Mouse (Mus musculus): Measurements from ENCODE around the gene Ephb2. TPM values are rescaled to one million over a fixed set of nuclear protein-coding genes. Genes with fewer than 3 reads are reported as not detected.

Gene Ephb2
- total and polyA plus RNA-seq, 2 experiments from 2014 or later: 15.6 to 202 TPM

DNA sequence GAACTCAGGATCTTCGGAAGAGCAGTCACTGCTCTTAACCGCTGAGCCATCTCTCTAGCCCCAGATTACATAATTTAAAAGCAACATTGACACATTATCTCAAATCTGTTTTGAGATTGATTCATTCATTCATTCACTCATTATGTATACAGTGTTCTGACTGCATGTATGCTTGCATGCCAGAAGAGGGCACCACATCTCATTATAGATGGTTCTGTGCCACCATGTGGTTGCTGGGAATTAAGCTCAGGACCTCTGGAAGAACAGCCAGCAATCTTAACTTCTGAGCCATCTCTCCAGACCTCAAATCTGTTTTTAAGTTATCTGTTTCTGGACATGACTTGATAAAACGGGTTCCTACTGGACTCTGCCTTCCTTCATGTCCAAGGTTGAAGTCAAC lies 235.9 kb downstream of the Ephb2 start:
- H3K9me3 ChIP-seq (ENCODE audit: low read length): no peaks in the 10 kb centered on the region
- peak; percentile 48 for TF ChIP-seq CTCF (IDR thresholded peaks at IDR 0.05)
- ATAC-seq (ENCODE audit: low FRiP score) (no peak), DNase-seq (ENCODE audit: low spot score) (no peak)
- 97% methylated on average over 3 of the region's 3 CpGs for WGBS
- H3K27ac ChIP-seq (ENCODE audit: low read depth, low read length): no peak overlapping the region
- H3K9ac ChIP-seq (replicated peaks; ENCODE audit: low read length, poor library complexity, severe bottlenecking): no peak overlapping the region
- peak overlapping the region; percentile 98; the same call in 1 of the 2 replicates for H3K4me3 ChIP-seq (ENCODE audit: low read depth, low read length)
- H3K27me3 ChIP-seq (ENCODE audit: insufficient read depth, low read length): no peaks in the 10 kb centered on the region
- peak overlapping the region; percentile 63 for H3K4me2 ChIP-seq (ENCODE audit: low read depth, low read length, poor library complexity, severe bottlenecking)
- no peaks in the 10 kb centered on the region for H3K36me3 ChIP-seq (ENCODE audit: insufficient read depth, low read length)
- peaks cover 4% of the 10 kb centered on the region; the same call in 1 of the 2 replicates for H3K4me1 ChIP-seq (ENCODE audit: insufficient read depth, low read length)

DNA sequence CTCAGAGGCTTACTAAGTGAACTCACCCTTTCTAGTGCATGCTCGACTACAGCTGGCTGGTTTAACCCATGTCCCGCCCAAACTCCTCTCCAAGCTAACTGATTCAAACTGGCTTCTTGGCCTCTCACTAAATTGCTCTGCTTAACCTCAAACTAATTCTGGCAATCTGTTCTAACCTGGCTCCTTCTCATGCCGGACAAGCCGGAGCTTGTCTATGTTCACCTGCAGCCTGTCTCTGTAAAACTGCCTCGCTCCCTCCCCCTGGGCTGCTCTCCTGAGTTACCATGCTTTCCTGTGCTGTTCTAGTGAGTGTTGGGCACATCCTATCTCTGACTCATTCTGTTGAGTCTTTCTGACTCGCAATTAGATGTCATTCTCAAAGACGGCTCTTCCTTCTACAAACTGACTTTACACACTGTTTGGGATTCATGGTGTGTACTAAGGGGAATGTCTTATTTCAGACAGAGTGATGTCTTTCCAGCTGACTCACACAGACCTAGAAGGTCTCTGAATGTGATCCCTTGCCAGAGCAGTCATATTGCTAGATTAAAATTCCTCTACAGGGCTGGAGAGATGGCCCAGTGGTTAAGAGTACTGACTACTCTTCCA lies 237.4 kb downstream of the Ephb2 start:
- Histone ChIP-seq H3K27ac (ENCODE audit: low read depth, low read length) (no peak overlapping the region), H3K9ac (replicated peaks; ENCODE audit: low read length, poor library complexity, severe bottlenecking) (no peak overlapping the region), H3K36me3 (ENCODE audit: insufficient read depth, low read length) (no peaks in the 10 kb centered on the region), H3K4me3 (ENCODE audit: low read depth, low read length) (no peak overlapping the region), H3K4me1 (ENCODE audit: insufficient read depth, low read length) (peaks cover 4% of the 10 kb centered on the region; the same call in 1 of the 2 replicates), H3K9me3 (ENCODE audit: low read length) (no peaks in the 10 kb centered on the region), H3K4me2 (ENCODE audit: low read depth, low read length, poor library complexity, severe bottlenecking) (no peak overlapping the region), H3K27me3 (ENCODE audit: insufficient read depth, low read length) (no peaks in the 10 kb centered on the region)
- 93% methylated on average over 7 of the region's 7 CpGs for WGBS
- no peak for DNase-seq (ENCODE audit: low spot score)
- no peak for ATAC-seq (ENCODE audit: low FRiP score)
- no peak for TF ChIP-seq CTCF (IDR thresholded peaks at IDR 0.05)

Small RNA genes lying within 50 kb of the gene (microRNA-seq; reads per million reads assigned to microRNA genes)
- gene Gm22180 (ENCODE audit: borderline number of aligned reads): not detected

Other genes starting within 250 kb of the Ephb2 start
- 147 and 183 TPM in 2 replicates for gene Kdm1a, start 233.3 kb downstream of the Ephb2 start, total RNA-seq (2014; rRNA removed)
- gene Kdm1a, start 233.3 kb downstream of the Ephb2 start, polyA plus RNA-seq (2015; fragmentation: Nextera tagmentation; extraction: Ambion mirVana): 40.7 and 47.7 TPM in 2 replicates
- not detected in 2 replicates for gene Tex46, start 225.6 kb downstream of the Ephb2 start, total RNA-seq (2014; rRNA removed)
- not detected in 2 replicates for gene Tex46, start 225.6 kb downstream of the Ephb2 start, polyA plus RNA-seq (2015; fragmentation: Nextera tagmentation; extraction: Ambion mirVana)
- 0.93 TPM in 1 of 2 replicates, not detected in the other for gene Lactbl1, start 213.4 kb downstream of the Ephb2 start, total RNA-seq (2014; rRNA removed)
- gene Lactbl1, start 213.4 kb downstream of the Ephb2 start, polyA plus RNA-seq (2015; fragmentation: Nextera tagmentation; extraction: Ambion mirVana): 0.09 TPM in 1 of 2 replicates, not detected in the other
- gene C1qb, start 50.2 kb upstream of the Ephb2 start, total RNA-seq (2014; rRNA removed): 60.0 and 71.3 TPM in 2 replicates
- 64.3 and 72.3 TPM in 2 replicates for gene C1qb, start 50.2 kb upstream of the Ephb2 start, polyA plus RNA-seq (2015; fragmentation: Nextera tagmentation; extraction: Ambion mirVana)
- gene C1qc, start 57.1 kb upstream of the Ephb2 start, total RNA-seq (2014; rRNA removed): 62.7 and 79.7 TPM in 2 replicates
- gene C1qc, start 57.1 kb upstream of the Ephb2 start, polyA plus RNA-seq (2015; fragmentation: Nextera tagmentation; extraction: Ambion mirVana): 39.0 and 39.7 TPM in 2 replicates
- 48.5 and 48.8 TPM in 2 replicates for gene C1qa, start 62.8 kb upstream of the Ephb2 start, total RNA-seq (2014; rRNA removed)
- 38.8 and 44.4 TPM in 2 replicates for gene C1qa, start 62.8 kb upstream of the Ephb2 start, polyA plus RNA-seq (2015; fragmentation: Nextera tagmentation; extraction: Ambion mirVana)
- gene Epha8, start 120.8 kb upstream of the Ephb2 start, total RNA-seq (2014; rRNA removed): 49.9 and 51.1 TPM in 2 replicates
- 17.3 and 18.3 TPM in 2 replicates for gene Epha8, start 120.8 kb upstream of the Ephb2 start, polyA plus RNA-seq (2015; fragmentation: Nextera tagmentation; extraction: Ambion mirVana)
- 7.5 and 8.4 TPM in 2 replicates for gene Zbtb40, start 212.8 kb upstream of the Ephb2 start, total RNA-seq (2014; rRNA removed)
- 0.99 and 1.2 TPM in 2 replicates for gene Zbtb40, start 212.8 kb upstream of the Ephb2 start, polyA plus RNA-seq (2015; fragmentation: Nextera tagmentation; extraction: Ambion mirVana)

Measured in midbrain, postnatal 0 days (tissue).